Mouse (Mus musculus): ENCODE results near the gene Rimkla. TPM values are rescaled to one million over a fixed set of nuclear protein-coding genes. Genes with fewer than 3 reads are reported as not detected.
A peak's percentile ranks its signal among the peaks of the same experiment; 100 is the strongest.

The Rimkla gene
- polyA plus RNA-seq, 1 experiment from 2014 or later: 6.5 TPM

DNA sequence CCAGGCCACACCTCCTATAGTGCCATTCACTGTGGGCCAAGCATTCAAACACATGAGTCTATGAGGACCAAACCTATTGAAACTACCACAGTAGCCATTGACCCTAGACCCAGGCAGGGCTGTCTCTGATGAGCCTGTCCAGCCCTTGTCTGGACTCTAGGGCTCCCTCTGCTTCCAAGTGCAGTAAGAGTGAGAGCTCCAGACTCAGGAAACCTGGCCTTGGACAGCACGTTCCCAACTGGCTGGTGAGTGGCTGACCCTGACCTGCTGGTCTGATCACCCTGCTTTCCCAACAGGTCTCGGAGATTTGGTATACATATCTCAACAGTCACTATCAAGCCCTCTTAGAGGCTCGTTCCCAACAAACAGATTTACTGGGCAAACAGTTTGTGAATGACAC is 44.6 kb downstream of the Rimkla start:
- Histone ChIP-seq H3K9ac (no peak overlapping the region), H3K4me2 (no peak overlapping the region), H3K4me1 (replicated peaks) (peaks cover 5% of the 10 kb centered on the region), H3K27ac (ENCODE audit: poor library complexity, severe bottlenecking) (no peak overlapping the region), H3K27me3 (replicated peaks) (no peaks in the 10 kb centered on the region; the same call in 1 of the 2 replicates), H3K9me3 (replicated peaks) (no peaks in the 10 kb centered on the region), H3K4me3 (no peak overlapping the region), H3K36me3 (no peaks in the 10 kb centered on the region)
- 66% methylated on average over 3 of the region's 3 CpGs for WGBS
- ATAC-seq (ENCODE audit: insufficient number of reproducible peaks, low FRiP score): no peak

DNA sequence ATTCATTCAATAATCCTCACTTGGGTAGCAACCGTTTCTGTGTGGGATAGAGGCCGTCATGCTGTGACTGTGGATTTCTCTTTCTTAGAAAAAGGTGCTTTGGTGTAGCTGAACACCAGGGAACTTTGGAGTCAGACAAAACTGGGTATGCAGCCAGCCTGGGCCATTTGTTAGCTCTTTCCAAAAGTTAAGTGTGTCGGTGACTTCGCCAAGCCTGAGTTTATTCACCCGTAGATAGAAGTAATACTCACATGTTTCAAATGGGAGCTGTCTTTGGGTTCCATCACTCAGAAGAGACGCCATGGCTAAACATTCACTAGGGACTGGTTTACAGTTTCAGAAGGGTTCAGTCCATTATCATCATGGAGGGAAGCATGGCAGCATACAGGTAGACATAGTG is 45.2 kb downstream of the Rimkla start:
- Histone ChIP-seq H3K36me3 (no peaks in the 10 kb centered on the region), H3K4me1 (replicated peaks) (peaks cover 6% of the 10 kb centered on the region), H3K4me3 (no peak overlapping the region), H3K27me3 (replicated peaks) (no peaks in the 10 kb centered on the region; the same call in 1 of the 2 replicates), H3K9ac (no peak overlapping the region), H3K4me2 (no peak overlapping the region), H3K9me3 (replicated peaks) (no peaks in the 10 kb centered on the region), H3K27ac (ENCODE audit: poor library complexity, severe bottlenecking) (no peak overlapping the region)
- 92% methylated on average over 6 of the region's 6 CpGs for WGBS
- no peak for ATAC-seq (ENCODE audit: insufficient number of reproducible peaks, low FRiP score)

DNA sequence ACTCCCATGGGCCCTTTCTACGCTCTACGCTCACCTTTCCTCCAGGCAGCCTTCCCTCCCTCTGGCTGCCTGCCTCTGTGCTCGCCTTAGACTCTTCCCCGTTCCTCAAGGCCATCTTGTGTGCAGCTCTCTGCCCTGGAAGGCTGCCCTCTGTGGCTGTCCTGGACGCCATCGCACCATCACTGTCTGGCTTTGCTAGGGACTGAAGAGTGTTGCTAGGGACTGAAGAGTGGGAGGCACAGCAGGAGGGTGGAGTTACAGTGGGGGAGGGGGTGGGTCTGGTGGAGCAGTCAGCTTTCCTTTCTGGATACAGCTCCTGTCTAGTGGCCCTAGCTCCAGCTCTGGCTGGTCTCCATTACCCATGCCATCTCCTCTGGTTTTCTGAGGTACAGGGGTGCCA is 49.9 kb downstream of the Rimkla start:
- Histone ChIP-seq H3K4me2 (no peak overlapping the region), H3K9me3 (replicated peaks) (no peaks in the 10 kb centered on the region; the same call in 1 of the 2 replicates), H3K27me3 (replicated peaks) (no peaks in the 10 kb centered on the region; the same call in 1 of the 2 replicates), H3K27ac (ENCODE audit: poor library complexity, severe bottlenecking) (no peak overlapping the region), H3K4me3 (no peak overlapping the region), H3K9ac (no peak overlapping the region), H3K36me3 (no peaks in the 10 kb centered on the region), H3K4me1 (replicated peaks) (peaks cover 6% of the 10 kb centered on the region)
- no peak for ATAC-seq (ENCODE audit: insufficient number of reproducible peaks, low FRiP score)
- 36% methylated on average over 6 of the region's 6 CpGs for WGBS

DNA sequence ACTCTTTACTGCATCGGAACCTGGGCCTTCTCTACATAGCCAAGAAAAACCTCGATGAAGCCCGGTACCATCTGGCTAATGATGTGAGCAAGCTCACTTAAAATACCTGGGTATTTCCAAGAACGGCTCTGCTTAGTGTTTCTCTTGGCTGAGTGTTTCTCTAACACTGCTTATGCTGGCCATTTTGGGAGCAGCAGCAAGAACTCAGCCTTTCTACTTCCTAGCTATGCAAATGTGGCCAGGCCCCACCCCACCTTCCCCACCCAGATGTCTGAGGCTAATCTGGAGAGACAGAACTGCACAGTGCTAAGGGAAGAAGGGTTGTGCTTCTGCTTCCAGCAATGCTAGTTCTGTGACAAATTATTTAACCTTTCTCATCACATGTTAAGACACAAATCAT is 50.6 kb downstream of the Rimkla start:
- H3K4me2 ChIP-seq: no peak overlapping the region
- no peak overlapping the region for H3K27ac ChIP-seq (ENCODE audit: poor library complexity, severe bottlenecking)
- H3K27me3 ChIP-seq (replicated peaks): no peaks in the 10 kb centered on the region; the same call in 1 of the 2 replicates
- WGBS: 79% methylated on average over 4 of the region's 4 CpGs
- H3K4me1 ChIP-seq (replicated peaks): peaks cover 6% of the 10 kb centered on the region
- H3K9me3 ChIP-seq (replicated peaks): peaks cover 3% of the 10 kb centered on the region; the same call in 1 of the 2 replicates
- no peak overlapping the region for H3K9ac ChIP-seq
- H3K4me3 ChIP-seq: no peak overlapping the region
- no peaks in the 10 kb centered on the region for H3K36me3 ChIP-seq
- no peak for ATAC-seq (ENCODE audit: insufficient number of reproducible peaks, low FRiP score)

DNA sequence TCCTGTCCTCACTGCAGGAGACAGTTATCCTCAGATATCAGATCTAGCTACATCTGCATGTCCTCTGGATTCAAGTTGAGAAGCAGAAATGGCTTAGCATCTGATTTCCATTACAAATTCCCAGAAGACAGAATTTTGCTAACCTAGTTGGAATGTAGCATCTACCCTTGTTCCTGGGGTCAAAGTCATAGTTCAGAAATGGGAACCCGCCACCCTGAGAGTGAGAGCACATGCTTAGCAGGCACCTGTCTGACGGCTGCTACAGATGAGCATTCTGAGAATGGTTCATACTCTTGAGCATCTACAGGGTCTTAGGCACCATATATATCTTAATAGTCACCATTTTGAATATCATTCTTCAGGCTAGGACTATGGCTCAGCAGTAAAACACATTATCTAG is 54.5 kb downstream of the Rimkla start:
- no peak overlapping the region for H3K27ac ChIP-seq (ENCODE audit: poor library complexity, severe bottlenecking)
- H3K4me2 ChIP-seq: no peak overlapping the region
- H3K9ac ChIP-seq: no peak overlapping the region
- no peaks in the 10 kb centered on the region for H3K27me3 ChIP-seq (replicated peaks)
- peaks cover 6% of the 10 kb centered on the region for H3K4me1 ChIP-seq (replicated peaks)
- no peak overlapping the region for H3K4me3 ChIP-seq
- peaks cover 9% of the 10 kb centered on the region for H3K9me3 ChIP-seq (replicated peaks)
- WGBS: 84% methylated on average over 2 of the region's 2 CpGs
- ATAC-seq (ENCODE audit: insufficient number of reproducible peaks, low FRiP score): no peak
- H3K36me3 ChIP-seq: no peaks in the 10 kb centered on the region

DNA sequence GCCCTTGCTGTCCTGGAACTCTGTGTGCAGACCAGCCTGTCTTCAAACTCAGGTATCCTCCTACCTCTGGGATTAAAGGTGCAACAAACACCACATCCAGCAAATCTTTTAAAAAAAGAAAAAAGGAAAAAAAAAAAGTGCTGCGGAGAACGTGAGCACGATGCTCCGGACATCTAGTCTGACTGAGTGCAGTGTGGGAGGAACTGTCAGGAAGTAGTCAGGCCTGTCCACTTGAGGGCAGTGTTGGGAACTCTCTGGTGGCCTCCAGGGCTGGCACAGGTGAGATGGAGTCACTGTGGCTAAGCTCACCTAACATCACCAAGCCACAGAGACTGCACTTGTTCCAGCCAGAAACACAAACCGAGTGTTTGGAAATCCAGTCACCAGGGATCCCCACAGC is 61.8 kb downstream of the Rimkla start:
- peaks cover 1% of the 10 kb centered on the region; the same call in 1 of the 2 replicates for H3K9me3 ChIP-seq (replicated peaks)
- no peak overlapping the region for H3K27ac ChIP-seq (ENCODE audit: poor library complexity, severe bottlenecking)
- no peaks in the 10 kb centered on the region for H3K27me3 ChIP-seq (replicated peaks)
- 26% methylated on average over 5 of the region's 5 CpGs for WGBS
- ATAC-seq (ENCODE audit: insufficient number of reproducible peaks, low FRiP score): no peak
- no peak overlapping the region for H3K4me2 ChIP-seq
- H3K4me1 ChIP-seq (replicated peaks): no peaks in the 10 kb centered on the region
- H3K36me3 ChIP-seq: no peaks in the 10 kb centered on the region
- H3K9ac ChIP-seq: no peak overlapping the region
- H3K4me3 ChIP-seq: no peak overlapping the region

DNA sequence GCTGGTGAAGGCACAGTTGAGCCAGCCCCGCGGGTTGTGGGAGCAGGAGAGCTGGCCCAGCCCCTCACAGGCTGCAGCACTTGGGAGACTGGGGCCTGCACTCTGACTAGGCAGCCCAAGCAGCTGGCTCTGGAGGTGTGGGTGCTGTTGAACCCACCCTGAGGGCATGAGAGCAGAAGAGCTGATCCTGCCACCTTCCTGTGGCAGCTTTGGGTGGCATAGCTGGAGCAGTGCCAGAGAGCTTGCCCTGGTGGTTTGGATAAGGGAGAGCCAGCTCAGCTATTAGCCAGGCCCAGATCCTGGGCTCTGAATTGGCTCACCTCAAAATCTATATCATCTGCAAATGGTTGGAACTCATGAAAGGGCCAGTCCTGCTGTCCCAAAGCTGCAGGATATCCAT is 64.7 kb downstream of the Rimkla start:
- no peak overlapping the region for H3K4me3 ChIP-seq
- ATAC-seq (ENCODE audit: insufficient number of reproducible peaks, low FRiP score): no peak
- no peaks in the 10 kb centered on the region for H3K9me3 ChIP-seq (replicated peaks)
- WGBS: 43% methylated on average over 2 of the region's 2 CpGs
- H3K9ac ChIP-seq: no peak overlapping the region
- H3K4me1 ChIP-seq (replicated peaks): peaks cover 12% of the 10 kb centered on the region
- H3K4me2 ChIP-seq: no peak overlapping the region
- no peaks in the 10 kb centered on the region for H3K27me3 ChIP-seq (replicated peaks)
- H3K27ac ChIP-seq (ENCODE audit: poor library complexity, severe bottlenecking): no peak overlapping the region
- no peaks in the 10 kb centered on the region for H3K36me3 ChIP-seq

DNA sequence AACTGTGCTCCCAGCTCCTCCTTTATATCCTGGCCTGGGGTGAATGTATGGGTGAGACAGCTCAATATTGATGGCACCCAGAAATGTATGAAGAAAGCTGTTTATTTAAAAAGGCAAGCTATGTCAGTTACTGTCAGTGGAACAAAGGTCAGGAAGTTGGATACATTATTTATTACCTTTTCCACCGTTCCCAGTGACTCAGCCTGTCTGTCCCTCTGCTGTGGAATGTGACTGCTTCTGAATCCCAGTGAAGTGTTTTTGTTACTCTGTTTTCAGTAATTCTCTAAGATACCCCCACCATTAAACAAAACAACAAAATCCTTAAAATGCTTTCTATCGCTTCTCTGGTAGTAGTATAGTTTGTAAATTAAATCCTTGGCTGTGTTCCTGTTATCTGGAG is 66.8 kb downstream of the Rimkla start:
- Histone ChIP-seq H3K4me2 (no peak overlapping the region), H3K9me3 (replicated peaks) (no peaks in the 10 kb centered on the region), H3K36me3 (no peaks in the 10 kb centered on the region), H3K4me3 (no peak overlapping the region), H3K27me3 (replicated peaks) (no peaks in the 10 kb centered on the region), H3K9ac (no peak overlapping the region), H3K27ac (ENCODE audit: poor library complexity, severe bottlenecking) (no peak overlapping the region), H3K4me1 (replicated peaks) (peaks cover 22% of the 10 kb centered on the region)
- WGBS: 45% methylated on average over 2 of the region's 2 CpGs
- no peak for ATAC-seq (ENCODE audit: insufficient number of reproducible peaks, low FRiP score)

DNA sequence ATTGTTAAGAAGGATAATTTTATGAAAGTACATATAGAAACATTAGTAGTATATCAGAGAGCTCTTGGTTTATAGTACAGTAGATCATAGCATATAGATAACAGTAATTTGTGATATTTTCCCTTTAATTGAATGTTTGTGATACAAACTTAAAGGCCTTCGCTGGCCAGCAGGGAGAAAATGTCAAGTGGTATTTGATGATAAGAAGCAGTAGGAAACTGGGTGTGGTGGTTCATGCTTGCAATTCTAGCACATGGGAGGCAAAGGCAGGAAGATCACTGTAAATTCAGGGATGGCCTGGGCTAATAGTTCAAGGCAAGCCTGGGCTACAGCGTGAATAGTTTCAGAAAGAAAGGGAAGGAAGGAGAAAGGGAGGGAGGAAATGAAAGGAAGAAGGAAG is 67.4 kb downstream of the Rimkla start:
- H3K36me3 ChIP-seq: no peaks in the 10 kb centered on the region
- no peak overlapping the region for H3K4me3 ChIP-seq
- ATAC-seq (ENCODE audit: insufficient number of reproducible peaks, low FRiP score): no peak
- H3K27me3 ChIP-seq (replicated peaks): no peaks in the 10 kb centered on the region
- WGBS: 61% methylated on average over 2 of the region's 2 CpGs
- no peaks in the 10 kb centered on the region for H3K9me3 ChIP-seq (replicated peaks)
- no peak overlapping the region for H3K27ac ChIP-seq (ENCODE audit: poor library complexity, severe bottlenecking)
- H3K9ac ChIP-seq: no peak overlapping the region
- H3K4me2 ChIP-seq: no peak overlapping the region
- H3K4me1 ChIP-seq (replicated peaks): peaks cover 22% of the 10 kb centered on the region

DNA sequence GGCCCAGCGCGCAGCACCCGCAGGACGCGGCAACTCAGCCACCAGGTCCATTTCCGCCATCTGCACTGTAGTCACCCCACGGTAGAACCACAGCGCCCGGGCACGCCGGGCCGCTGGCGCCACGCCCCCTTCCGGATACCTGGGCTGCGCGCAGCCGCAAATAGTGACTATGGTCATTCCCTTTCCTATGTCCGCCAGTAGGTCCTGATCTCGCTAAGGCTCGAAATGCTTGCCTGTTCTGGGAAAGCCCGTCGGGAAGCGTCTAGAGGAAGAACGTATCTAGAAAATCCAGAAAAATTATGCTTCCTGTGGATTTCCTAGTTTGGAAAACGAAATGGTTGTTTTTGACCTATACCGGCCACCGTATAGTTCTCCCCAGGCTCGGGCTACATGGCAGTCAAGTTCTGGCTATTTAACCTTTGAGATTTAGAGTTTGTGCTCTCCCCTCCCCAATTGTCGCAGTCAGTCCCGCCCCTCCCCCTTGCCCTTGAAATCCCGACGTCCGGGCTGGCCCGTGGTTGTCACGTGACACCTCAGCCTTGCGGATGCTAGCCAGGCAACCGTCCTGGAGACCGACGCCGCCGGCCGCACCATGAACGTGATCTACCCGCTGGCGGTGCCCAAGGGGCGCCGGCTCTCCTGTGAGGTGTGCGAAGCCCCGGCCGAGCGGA is 70.0 kb downstream of the Rimkla start, which contains the start of the genes Ppcs and Zmynd12:
Ppcs (minus strand) TSS at position 127 of the 671 bp plus-strand sequence.
Zmynd12 (plus strand) TSS at position 521 of the 671 bp plus-strand sequence.
- no peaks in the 10 kb centered on the region for H3K9me3 ChIP-seq (replicated peaks)
- peak; percentile 96 for ATAC-seq (ENCODE audit: insufficient number of reproducible peaks, low FRiP score)
- peaks cover 31% of the 10 kb centered on the region for H3K4me1 ChIP-seq (replicated peaks)
- WGBS: under 1% methylated on average over 52 of the region's 52 CpGs
- H3K4me3 ChIP-seq: peak within 1 kb of the TSS; percentile 90
- peak within 1 kb of the TSS; percentile 92 for H3K27ac ChIP-seq (ENCODE audit: poor library complexity, severe bottlenecking)
- peak within 1 kb of the TSS; percentile 87 for H3K9ac ChIP-seq
- H3K36me3 ChIP-seq: peaks cover 9% of the 10 kb centered on the region
- peak within 1 kb of the TSS; percentile 86 for H3K4me2 ChIP-seq
- no peaks in the 10 kb centered on the region for H3K27me3 ChIP-seq (replicated peaks)

DNA sequence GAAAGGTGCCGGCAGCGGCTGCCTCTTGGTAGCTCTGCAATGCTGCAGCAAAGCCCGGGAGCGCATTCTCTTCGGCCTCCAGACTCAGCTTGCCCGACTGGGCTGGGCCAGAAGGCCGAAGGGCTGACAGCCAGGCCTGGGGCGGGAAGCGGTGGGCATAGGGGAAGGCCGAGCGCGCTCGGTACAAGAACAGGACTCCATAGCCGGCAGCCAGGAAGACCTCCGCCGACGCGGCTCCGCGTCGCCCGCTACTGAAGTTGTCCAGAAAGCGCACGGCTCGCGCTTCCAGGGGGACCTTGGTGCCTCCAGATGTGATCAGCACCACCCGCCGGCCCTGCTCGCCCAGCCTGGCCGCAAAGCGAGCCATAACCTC is 70.5 kb downstream of the Rimkla start:
- no peaks in the 10 kb centered on the region for H3K9me3 ChIP-seq (replicated peaks)

DNA sequence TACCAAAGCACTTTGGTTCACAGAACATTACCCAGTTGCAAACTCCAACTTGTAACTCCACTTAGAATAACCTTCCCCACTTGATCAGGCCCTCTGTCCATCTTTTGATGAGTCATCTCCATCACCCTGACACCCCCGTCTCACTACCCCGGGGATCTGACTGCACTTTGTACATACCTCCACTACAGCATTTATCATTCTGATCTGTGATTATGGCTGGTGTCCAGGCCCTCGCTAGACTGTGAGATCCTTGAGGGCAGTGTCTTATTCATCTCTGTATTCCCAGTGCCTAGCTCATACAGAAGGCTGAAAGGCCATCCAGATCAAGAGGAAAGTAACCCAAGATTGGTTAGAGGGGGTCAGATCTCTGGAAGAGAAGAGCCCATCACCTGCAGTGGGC is 71.2 kb downstream of the Rimkla start:
- no peak for ATAC-seq (ENCODE audit: insufficient number of reproducible peaks, low FRiP score)
- Histone ChIP-seq H3K4me1 (replicated peaks) (peaks cover 31% of the 10 kb centered on the region), H3K36me3 (peaks cover 9% of the 10 kb centered on the region), H3K27ac (ENCODE audit: poor library complexity, severe bottlenecking) (0 out of 2 replicates have a peak overlapping the region, but pooled peaks have one; percentile 92), H3K27me3 (replicated peaks) (no peaks in the 10 kb centered on the region), H3K9ac (peak overlapping the region; percentile 87), H3K4me3 (peak overlapping the region; percentile 90), H3K4me2 (peak overlapping the region; percentile 86), H3K9me3 (replicated peaks) (no peaks in the 10 kb centered on the region)
- WGBS: 39% methylated on average over 3 of the region's 3 CpGs

More for the DNA sequence above, 70.5 kb downstream of the Rimkla start:
- H3K4me1 ChIP-seq (replicated peaks): peaks cover 31% of the 10 kb centered on the region
- WGBS: 0% methylated on average over 31 of the region's 31 CpGs
- peak overlapping the region; percentile 86 for H3K4me2 ChIP-seq
- H3K27me3 ChIP-seq (replicated peaks): no peaks in the 10 kb centered on the region
- peak overlapping the region; percentile 92 for H3K27ac ChIP-seq (ENCODE audit: poor library complexity, severe bottlenecking)
- H3K36me3 ChIP-seq: peaks cover 9% of the 10 kb centered on the region
- peak; percentile 70 for ATAC-seq (ENCODE audit: insufficient number of reproducible peaks, low FRiP score)
- H3K9ac ChIP-seq: peak overlapping the region; percentile 87
- peak overlapping the region; percentile 90 for H3K4me3 ChIP-seq
